Mouse (Mus musculus): Measurements from ENCODE around the gene Cog4.
"Not testable (repeated sequence)": the region's sequence is repeated elsewhere in the genome, so short reads cannot be mapped to it uniquely, and the experiment has no call there.

Gene Cog4

DNA sequence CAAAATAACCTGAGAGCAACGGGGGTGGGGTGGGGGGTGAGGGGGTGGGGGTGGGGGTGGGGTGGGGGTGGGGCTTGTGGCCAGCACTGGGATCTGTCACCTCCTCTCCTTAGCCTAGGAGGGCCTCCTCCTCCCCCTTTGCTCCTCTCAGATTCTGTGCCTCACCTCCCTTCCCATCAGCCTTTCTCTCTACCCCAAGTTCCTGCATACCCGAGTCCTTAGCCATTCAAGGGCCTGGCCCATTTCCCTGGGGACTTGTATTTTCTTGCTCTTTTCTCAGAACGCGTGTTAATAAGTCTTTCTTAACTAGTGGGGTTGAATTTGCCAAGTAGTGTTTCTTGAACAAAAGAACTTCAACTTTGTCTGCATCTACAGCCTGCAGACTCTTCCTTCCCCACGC lies 80.3 kb downstream of the Cog4 start:
- DNase-seq: no peak

DNA sequence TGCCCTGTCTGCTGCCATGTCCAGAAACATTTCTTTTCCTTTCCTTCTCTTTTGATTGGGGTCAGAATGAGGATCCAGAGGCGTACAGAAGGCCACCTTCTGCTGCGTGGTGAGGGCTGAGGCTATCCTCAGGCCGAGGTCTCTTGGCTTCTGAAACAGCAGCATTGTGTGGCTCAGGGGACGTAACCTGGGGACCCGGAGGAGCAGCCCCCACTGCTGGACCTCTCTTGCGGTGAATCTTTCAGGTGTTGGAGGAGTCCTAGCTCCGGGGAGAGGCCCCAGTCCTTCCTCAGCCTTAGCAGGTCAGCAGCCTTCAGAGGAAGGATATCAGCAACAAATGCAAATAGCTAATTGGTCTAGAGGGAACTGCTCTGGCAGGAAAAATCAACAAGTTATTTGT lies 82.0 kb downstream of the Cog4 start:
- no peak for DNase-seq

- DNase-seq: no peak
Measured at GRCm38 (mm10) chr8:110929066-110929465, 82.7 kb downstream of the Cog4 start.

DNA sequence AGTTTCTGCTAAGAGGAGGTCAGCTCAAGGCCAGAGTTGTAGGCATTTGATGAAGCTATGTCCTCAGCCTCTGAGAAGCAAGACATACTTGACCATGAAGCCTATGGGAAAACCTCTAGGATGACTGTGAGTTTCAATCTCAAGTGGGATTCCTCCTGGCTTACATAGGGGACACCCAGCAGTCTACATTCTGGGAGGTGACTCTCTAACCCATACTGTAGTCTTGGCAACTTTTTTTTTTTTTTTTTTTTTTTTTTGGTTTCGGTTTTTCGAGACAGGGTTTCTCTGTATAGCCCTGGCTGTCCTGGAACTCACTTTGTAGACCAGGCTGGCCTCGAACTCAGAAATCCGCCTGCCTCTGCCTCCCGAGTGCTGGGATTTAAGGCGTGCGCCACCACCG lies 83.3 kb downstream of the Cog4 start:
- DNase-seq: not testable (repeated sequence)

DNA sequence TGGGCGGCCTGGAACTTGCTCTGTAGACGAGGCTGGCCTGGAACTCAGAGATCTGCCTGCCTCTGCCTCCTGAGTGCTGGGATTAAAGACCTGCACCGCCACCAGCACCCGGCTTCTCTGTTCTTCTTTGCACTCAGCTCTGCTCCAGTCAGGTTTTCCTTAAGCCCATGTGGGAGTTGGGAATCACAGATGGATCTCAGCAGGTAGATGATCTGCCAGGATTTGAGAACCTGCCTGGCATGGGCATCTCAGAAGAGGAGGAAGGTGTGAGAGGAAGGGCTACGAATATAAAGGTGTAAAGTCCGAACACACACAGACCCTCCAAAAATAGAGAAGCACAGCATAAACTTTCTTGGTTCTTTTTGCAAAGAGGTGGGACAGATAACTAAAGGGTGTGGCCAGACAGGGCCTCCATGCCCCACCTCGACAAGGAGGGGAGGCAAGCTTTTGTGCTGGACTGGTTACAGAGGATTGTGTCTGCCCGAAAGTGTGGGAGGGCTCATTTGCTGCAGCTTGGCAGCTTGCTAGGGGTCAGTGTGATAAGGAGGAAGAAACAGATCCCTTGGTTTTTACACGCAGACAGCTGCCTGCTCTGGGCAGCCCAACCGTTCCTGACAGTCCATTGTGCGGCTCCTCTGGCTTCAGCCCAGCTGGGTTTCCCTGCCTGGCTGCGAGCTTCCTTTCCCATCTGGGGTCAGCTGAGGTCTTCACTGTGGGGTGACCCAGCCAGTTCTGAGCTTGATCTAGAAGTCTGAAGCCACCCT lies 85.0 kb downstream of the Cog4 start:
- DNase-seq: peak; percentile 71
